Mouse (Mus musculus) ES-Bruce4 (cell line): ENCODE data around the gene 4930539E08Rik. TPM values are rescaled to one million over a fixed set of nuclear protein-coding genes. Genes with fewer than 3 reads are reported as not detected.
A peak's percentile ranks its signal among the peaks of the same experiment; 100 is the strongest.

ENCODE experiments used
- H3K27ac ChIP-seq: 2 replicates; pipeline ENCODE4 v1.5.1; 2012; ENCODE audit warnings: low read length, inconsistent platforms; ENCODE audit not compliant: insufficient read depth
- H3K27me3 ChIP-seq: 2 replicates; pipeline ENCODE4 v1.6.1; 2012; ENCODE audit warnings: mild to moderate bottlenecking, low read length, inconsistent platforms; ENCODE audit not compliant: control insufficient read depth, poor library complexity, insufficient read depth, severe bottlenecking
- H3K36me3 ChIP-seq: 2 replicates; pipeline ENCODE4 v1.6.1; 2012; ENCODE audit warnings: inconsistent platforms, mild to moderate bottlenecking, low read length, moderate library complexity; ENCODE audit not compliant: control insufficient read depth, poor library complexity, insufficient read depth, severe bottlenecking
- H3K4me1 ChIP-seq: one replicate; pipeline ENCODE4 v1.8.1; 2011; ENCODE audit warnings: low read length; ENCODE audit not compliant: control insufficient read depth, insufficient read depth
- H3K4me3 ChIP-seq: 2 replicates; pipeline ENCODE4 v1.5.1; 2011; ENCODE audit warnings: low read depth, mild to moderate bottlenecking, low read length
- H3K9ac ChIP-seq: 2 replicates; pipeline ENCODE4 v1.6.1; 2012; ENCODE audit warnings: low read depth, mild to moderate bottlenecking, inconsistent platforms; ENCODE audit not compliant: poor library complexity, severe bottlenecking
- H3K9me3 ChIP-seq: replicated peaks from 2 replicates; pipeline ENCODE4 v1.6.1; 2012; ENCODE audit warnings: mild to moderate bottlenecking, low read length, inconsistent platforms; ENCODE audit not compliant: control insufficient read depth, poor library complexity, insufficient read depth, severe bottlenecking
- CTCF ChIP-seq: IDR thresholded peaks from one replicate; pipeline ENCODE4 v1.8.1; 2011; ENCODE audit warnings: low read depth, low read length
- EP300 ChIP-seq: IDR thresholded peaks from 2 replicates; pipeline ENCODE4 v1.6.1; 2011; ENCODE audit warnings: low read depth, low read length; ENCODE audit not compliant: insufficient read depth
- POLR2A ChIP-seq: IDR thresholded peaks from one replicate; pipeline ENCODE4 v1.8.1; 2011; ENCODE audit warnings: low read length; ENCODE audit not compliant: insufficient read depth
- polyA plus RNA-seq: library from polyadenylated mRNA; stranded (reverse); fragments of >200 nt; gene quantifications from 2 replicates; pipeline ENCODE4 v1.2.4, GENCODE M21; 2011; ENCODE audit warnings: low read depth; ENCODE audit not compliant: missing spikeins, insufficient read depth, insufficient read length

The 4930539E08Rik gene
- polyA plus RNA-seq, 1 experiment: 1.5 TPM

GRCm38 (mm10) chr17:28926866-28927635, 11.9 kb upstream of the 4930539E08Rik start:
- 0 out of 2 replicates have a peak, but pooled peaks have one; percentile 51 for TF ChIP-seq EP300
- no peak for TF ChIP-seq POLR2A
- TF ChIP-seq CTCF: peak; percentile 91
- Histone ChIP-seq H3K4me3 (no peak overlapping the region), H3K27me3 (no peaks in the 10 kb centered on the region), H3K36me3 (no peaks in the 10 kb centered on the region), H3K9ac (no peak overlapping the region), H3K9me3 (no peaks in the 10 kb centered on the region), H3K4me1 (peaks cover 6% of the 10 kb centered on the region), H3K27ac (peak overlapping the region; percentile 19)

GRCm38 (mm10) chr17:28926380-28926779, 11.3 kb upstream of the 4930539E08Rik start:
- no peaks in the 10 kb centered on the region for H3K9me3 ChIP-seq
- no peak overlapping the region for H3K9ac ChIP-seq
- no peaks in the 10 kb centered on the region for H3K36me3 ChIP-seq
- TF ChIP-seq EP300 (no peak), CTCF (peak; percentile 71)
- H3K27ac ChIP-seq: no peak overlapping the region
- H3K4me3 ChIP-seq: no peak overlapping the region
- peaks cover 6% of the 10 kb centered on the region for H3K4me1 ChIP-seq
- H3K27me3 ChIP-seq: no peaks in the 10 kb centered on the region

GRCm38 (mm10) chr17:28924957-28925595, 10.0 kb upstream of the 4930539E08Rik start:
- Histone ChIP-seq H3K27ac (no peak overlapping the region), H3K4me3 (no peak overlapping the region), H3K4me1 (peaks cover 4% of the 10 kb centered on the region), H3K27me3 (no peaks in the 10 kb centered on the region), H3K36me3 (no peaks in the 10 kb centered on the region), H3K9ac (no peak overlapping the region), H3K9me3 (no peaks in the 10 kb centered on the region)
- TF ChIP-seq CTCF (no peak), POLR2A (no peak), EP300 (no peak)

GRCm38 (mm10) chr17:28922096-28922495, 7.0 kb upstream of the 4930539E08Rik start:
- H3K36me3 ChIP-seq: no peaks in the 10 kb centered on the region
- TF ChIP-seq EP300: no peak
- TF ChIP-seq CTCF: no peak
- H3K4me1 ChIP-seq: peaks cover 3% of the 10 kb centered on the region
- H3K9me3 ChIP-seq: no peaks in the 10 kb centered on the region
- H3K27me3 ChIP-seq: no peaks in the 10 kb centered on the region
- H3K27ac ChIP-seq: no peak overlapping the region
- H3K4me3 ChIP-seq: no peak overlapping the region
- H3K9ac ChIP-seq: no peak overlapping the region

GRCm38 (mm10) chr17:28921086-28921485, 6.0 kb upstream of the 4930539E08Rik start:
- no peak overlapping the region for H3K9ac ChIP-seq
- H3K27ac ChIP-seq: no peak overlapping the region
- no peaks in the 10 kb centered on the region for H3K9me3 ChIP-seq
- no peaks in the 10 kb centered on the region for H3K27me3 ChIP-seq
- TF ChIP-seq EP300: no peak
- no peak for TF ChIP-seq CTCF
- TF ChIP-seq POLR2A: no peak
- no peaks in the 10 kb centered on the region for H3K36me3 ChIP-seq
- H3K4me3 ChIP-seq: no peak overlapping the region
- H3K4me1 ChIP-seq: no peaks in the 10 kb centered on the region

- H3K27me3 ChIP-seq: no peaks in the 10 kb centered on the region
- no peak for TF ChIP-seq CTCF
- no peak overlapping the region for H3K9ac ChIP-seq
- no peak overlapping the region for H3K4me3 ChIP-seq
- H3K9me3 ChIP-seq: no peaks in the 10 kb centered on the region
- H3K4me1 ChIP-seq: no peaks in the 10 kb centered on the region
- no peak overlapping the region for H3K27ac ChIP-seq
- no peaks in the 10 kb centered on the region for H3K36me3 ChIP-seq
These were observed 1.4 kb upstream of the 4930539E08Rik start for GRCm38 (mm10) chr17:28916520-28916919.
